Mouse (Mus musculus): ENCODE measurements around the gene Alg1. TPM values are rescaled to one million over a fixed set of nuclear protein-coding genes. Genes with fewer than 3 reads are reported as not detected.
A peak's percentile ranks its signal among the peaks of the same experiment; 100 is the strongest.
"Not testable (repeated sequence)": the region's sequence is repeated elsewhere in the genome, so short reads cannot be mapped to it uniquely, and the experiment has no call there.

Gene Alg1
- polyA plus RNA-seq, 1 experiment from 2014 or later, result 38.8 TPM

GRCm38 (mm10) chr16:5221403-5221802 lies 12.0 kb upstream of the Alg1 start:
- Histone ChIP-seq H3K27me3 (ENCODE audit: control insufficient read depth, insufficient read depth, low read length) (no peaks in the 10 kb centered on the region), H3K4me3 (replicated peaks; ENCODE audit: low read depth, low read length) (no peak overlapping the region), H3K9me3 (ENCODE audit: control insufficient read depth, low read length) (no peaks in the 10 kb centered on the region), H3K4me1 (ENCODE audit: control insufficient read depth, insufficient read depth, low read length) (no peaks in the 10 kb centered on the region), H3K27ac (replicated peaks; ENCODE audit: low read depth, low read length) (no peak overlapping the region), H3K9ac (replicated peaks; ENCODE audit: low read length) (no peak overlapping the region), H3K4me2 (ENCODE audit: low read length) (no peak overlapping the region), H3K36me3 (ENCODE audit: control insufficient read depth, insufficient read depth, low read length) (no peaks in the 10 kb centered on the region)
- DNase-seq (no peak), ATAC-seq (ENCODE audit: low FRiP score, low TSS enrichment) (no peak)
- WGBS, result 62% methylated on average over 4 of the region's 4 CpGs

DNA sequence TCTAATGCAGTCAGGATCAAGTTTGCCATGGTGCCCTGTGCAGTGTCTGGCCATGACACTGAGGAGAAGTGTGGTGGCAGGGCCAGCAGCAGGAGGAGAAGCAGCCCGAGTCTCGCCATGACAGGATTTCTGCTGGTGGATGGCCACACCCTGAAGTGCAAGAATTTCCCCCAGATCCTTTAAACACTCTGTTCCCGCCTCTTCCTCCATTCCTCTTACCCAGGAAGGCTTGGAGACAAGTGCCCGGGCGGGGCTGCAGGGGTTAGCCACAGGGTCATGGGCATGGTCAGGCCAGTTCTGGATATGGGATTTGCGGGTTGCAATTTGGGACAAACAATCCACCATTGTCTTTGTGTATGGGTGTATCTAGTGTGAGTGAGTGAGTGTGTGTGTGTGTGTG lies 11.3 kb upstream of the Alg1 start, which contains the start of gene AU021092:
Gene AU021092 (minus strand): TSS at position 160 of the 400 bp plus-strand sequence.
- Histone ChIP-seq H3K4me3 (replicated peaks; ENCODE audit: low read depth, low read length) (no peak within 1 kb of the TSS), H3K9me3 (ENCODE audit: control insufficient read depth, low read length) (no peaks in the 10 kb centered on the region), H3K4me2 (ENCODE audit: low read length) (no peak within 1 kb of the TSS), H3K36me3 (ENCODE audit: control insufficient read depth, insufficient read depth, low read length) (no peaks in the 10 kb centered on the region), H3K27me3 (ENCODE audit: control insufficient read depth, insufficient read depth, low read length) (no peaks in the 10 kb centered on the region), H3K9ac (replicated peaks; ENCODE audit: low read length) (no peak within 1 kb of the TSS), H3K4me1 (ENCODE audit: control insufficient read depth, insufficient read depth, low read length) (no peaks in the 10 kb centered on the region), H3K27ac (replicated peaks; ENCODE audit: low read depth, low read length) (no peak within 1 kb of the TSS)
- 76% methylated on average over 6 of the region's 6 CpGs for WGBS
- ATAC-seq (ENCODE audit: low FRiP score, low TSS enrichment) (no peak), DNase-seq (no peak)

- H3K4me3 ChIP-seq (replicated peaks; ENCODE audit: low read depth, low read length); H3K36me3 ChIP-seq (ENCODE audit: control insufficient read depth, insufficient read depth, low read length); H3K4me1 ChIP-seq (ENCODE audit: control insufficient read depth, insufficient read depth, low read length); H3K9me3 ChIP-seq (ENCODE audit: control insufficient read depth, low read length); H3K4me2 ChIP-seq (ENCODE audit: low read length); ATAC-seq (ENCODE audit: low FRiP score, low TSS enrichment); DNase-seq; H3K27ac ChIP-seq (replicated peaks; ENCODE audit: low read depth, low read length); H3K27me3 ChIP-seq (ENCODE audit: control insufficient read depth, insufficient read depth, low read length); H3K9ac ChIP-seq (replicated peaks; ENCODE audit: low read length): not testable (repeated sequence)
- WGBS, result 7% methylated on average over 1 of the region's 1 CpGs
These were observed 6.9 kb upstream of the Alg1 start for GRCm38 (mm10) chr16:5226534-5226933.

GRCm38 (mm10) chr16:5227501-5227900 lies 5.9 kb upstream of the Alg1 start:
- H3K4me1 ChIP-seq (ENCODE audit: control insufficient read depth, insufficient read depth, low read length); DNase-seq; H3K4me3 ChIP-seq (replicated peaks; ENCODE audit: low read depth, low read length); H3K9me3 ChIP-seq (ENCODE audit: control insufficient read depth, low read length); H3K27me3 ChIP-seq (ENCODE audit: control insufficient read depth, insufficient read depth, low read length); H3K4me2 ChIP-seq (ENCODE audit: low read length); ATAC-seq (ENCODE audit: low FRiP score, low TSS enrichment); H3K36me3 ChIP-seq (ENCODE audit: control insufficient read depth, insufficient read depth, low read length); H3K27ac ChIP-seq (replicated peaks; ENCODE audit: low read depth, low read length); H3K9ac ChIP-seq (replicated peaks; ENCODE audit: low read length): not testable (repeated sequence)
- 86% methylated on average over 19 of the region's 19 CpGs for WGBS

- DNase-seq; ATAC-seq (ENCODE audit: low FRiP score, low TSS enrichment); H3K4me2 ChIP-seq (ENCODE audit: low read length); H3K4me3 ChIP-seq (replicated peaks; ENCODE audit: low read depth, low read length); H3K27me3 ChIP-seq (ENCODE audit: control insufficient read depth, insufficient read depth, low read length); H3K36me3 ChIP-seq (ENCODE audit: control insufficient read depth, insufficient read depth, low read length); H3K9ac ChIP-seq (replicated peaks; ENCODE audit: low read length); H3K4me1 ChIP-seq (ENCODE audit: control insufficient read depth, insufficient read depth, low read length); H3K27ac ChIP-seq (replicated peaks; ENCODE audit: low read depth, low read length); H3K9me3 ChIP-seq (ENCODE audit: control insufficient read depth, low read length): not testable (repeated sequence)
- WGBS, result 88% methylated on average over 3 of the region's 3 CpGs
These were observed 5.3 kb upstream of the Alg1 start for GRCm38 (mm10) chr16:5228103-5228502.

- Histone ChIP-seq H3K36me3 (ENCODE audit: control insufficient read depth, insufficient read depth, low read length) (0 out of 2 replicates have a peak, but pooled peaks cover 9% of the 10 kb centered on the region), H3K4me3 (replicated peaks; ENCODE audit: low read depth, low read length) (peak overlapping the region; percentile 83), H3K4me2 (ENCODE audit: low read length) (peak overlapping the region; percentile 62), H3K27me3 (ENCODE audit: control insufficient read depth, insufficient read depth, low read length) (no peaks in the 10 kb centered on the region), H3K9ac (replicated peaks; ENCODE audit: low read length) (no peak overlapping the region), H3K27ac (replicated peaks; ENCODE audit: low read depth, low read length) (no peak overlapping the region), H3K9me3 (ENCODE audit: control insufficient read depth, low read length) (no peaks in the 10 kb centered on the region), H3K4me1 (ENCODE audit: control insufficient read depth, insufficient read depth, low read length) (peaks cover 4% of the 10 kb centered on the region; the same call in 1 of the 2 replicates)
- ATAC-seq (ENCODE audit: low FRiP score, low TSS enrichment) (no peak; the same call in 1 of the 2 replicates), DNase-seq (no peak)
- WGBS, result 78% methylated on average over 4 of the region's 4 CpGs
These were observed 439 bp upstream of the Alg1 start for GRCm38 (mm10) chr16:5232982-5233381.

DNA sequence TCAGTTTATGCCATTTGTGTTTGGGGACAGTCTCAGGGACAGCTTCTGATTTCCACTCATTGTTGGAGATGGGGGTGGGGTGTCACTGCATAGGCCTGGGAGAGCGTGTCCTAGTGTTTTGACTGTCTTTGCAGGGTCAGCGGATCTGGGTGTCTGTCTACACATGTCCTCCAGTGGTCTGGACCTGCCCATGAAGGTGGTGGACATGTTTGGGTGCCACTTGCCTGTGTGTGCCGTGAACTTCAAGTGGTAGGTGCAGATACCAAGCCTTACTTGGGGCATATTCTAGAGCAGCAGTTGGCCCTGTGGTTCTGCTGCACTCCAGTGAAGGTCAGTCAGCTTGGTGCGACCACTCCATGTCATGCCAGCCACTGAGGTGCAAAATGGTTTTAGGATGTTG lies 8.9 kb downstream of the Alg1 start:
- WGBS, result 92% methylated on average over 4 of the region's 4 CpGs
- Histone ChIP-seq H3K27ac (replicated peaks; ENCODE audit: low read depth, low read length) (no peak overlapping the region), H3K36me3 (ENCODE audit: control insufficient read depth, insufficient read depth, low read length) (peaks cover 68% of the 10 kb centered on the region)

GRCm38 (mm10) chr16:5242882-5243281 lies 9.5 kb downstream of the Alg1 start:
- no peaks in the 10 kb centered on the region for H3K4me1 ChIP-seq (ENCODE audit: control insufficient read depth, insufficient read depth, low read length)
- no peak for DNase-seq
- no peak overlapping the region for H3K27ac ChIP-seq (replicated peaks; ENCODE audit: low read depth, low read length)
- no peak overlapping the region for H3K4me2 ChIP-seq (ENCODE audit: low read length)
- ATAC-seq (ENCODE audit: low FRiP score, low TSS enrichment), result no peak
- no peaks in the 10 kb centered on the region for H3K27me3 ChIP-seq (ENCODE audit: control insufficient read depth, insufficient read depth, low read length)
- H3K36me3 ChIP-seq (ENCODE audit: control insufficient read depth, insufficient read depth, low read length), result peaks cover 72% of the 10 kb centered on the region
- 93% methylated on average over 6 of the region's 6 CpGs for WGBS
- no peak overlapping the region for H3K4me3 ChIP-seq (replicated peaks; ENCODE audit: low read depth, low read length)
- no peak overlapping the region for H3K9ac ChIP-seq (replicated peaks; ENCODE audit: low read length)
- H3K9me3 ChIP-seq (ENCODE audit: control insufficient read depth, low read length), result no peaks in the 10 kb centered on the region

More for the DNA sequence above, 8.9 kb downstream of the Alg1 start:
- no peaks in the 10 kb centered on the region for H3K27me3 ChIP-seq (ENCODE audit: control insufficient read depth, insufficient read depth, low read length)
- no peak overlapping the region for H3K4me2 ChIP-seq (ENCODE audit: low read length)
- no peak for ATAC-seq (ENCODE audit: low FRiP score, low TSS enrichment)
- no peak overlapping the region for H3K4me3 ChIP-seq (replicated peaks; ENCODE audit: low read depth, low read length)
- H3K9ac ChIP-seq (replicated peaks; ENCODE audit: low read length), result no peak overlapping the region
- no peaks in the 10 kb centered on the region for H3K9me3 ChIP-seq (ENCODE audit: control insufficient read depth, low read length)
- DNase-seq, result no peak
- no peaks in the 10 kb centered on the region for H3K4me1 ChIP-seq (ENCODE audit: control insufficient read depth, insufficient read depth, low read length)

DNA sequence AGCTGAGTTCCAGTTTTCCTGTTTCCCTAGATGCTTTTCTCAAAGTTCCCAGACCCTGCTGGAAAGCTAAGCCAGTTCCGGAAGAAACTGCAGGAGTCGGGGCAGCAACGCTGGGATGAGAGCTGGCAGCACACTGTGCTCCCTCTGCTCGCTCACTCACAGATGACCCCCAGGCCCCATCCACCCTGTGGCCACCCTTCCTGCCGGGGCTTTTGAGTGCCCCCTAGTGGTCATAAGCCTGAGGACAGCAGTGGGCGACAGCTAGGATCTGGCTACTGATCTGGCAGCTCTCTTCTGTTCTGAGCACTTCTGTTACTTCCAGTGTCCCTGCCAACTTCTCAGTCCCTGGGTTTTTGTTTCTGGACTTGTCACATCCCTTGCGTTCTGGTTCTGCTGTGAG lies 11.0 kb downstream of the Alg1 start:
- Histone ChIP-seq H3K36me3 (ENCODE audit: control insufficient read depth, insufficient read depth, low read length) (peaks cover 73% of the 10 kb centered on the region), H3K27me3 (ENCODE audit: control insufficient read depth, insufficient read depth, low read length) (no peaks in the 10 kb centered on the region), H3K4me1 (ENCODE audit: control insufficient read depth, insufficient read depth, low read length) (no peaks in the 10 kb centered on the region), H3K27ac (replicated peaks; ENCODE audit: low read depth, low read length) (no peak overlapping the region), H3K9me3 (ENCODE audit: control insufficient read depth, low read length) (no peaks in the 10 kb centered on the region), H3K4me3 (replicated peaks; ENCODE audit: low read depth, low read length) (no peak overlapping the region), H3K4me2 (ENCODE audit: low read length) (no peak overlapping the region), H3K9ac (replicated peaks; ENCODE audit: low read length) (no peak overlapping the region)
- ATAC-seq (ENCODE audit: low FRiP score, low TSS enrichment), result no peak
- WGBS, result 37% methylated on average over 7 of the region's 7 CpGs
- DNase-seq, result peak; percentile 67
